Mouse (Mus musculus) inflammation-experienced regulatory T-cells, adult 6 months (primary cell): ENCODE results near the gene Apba2. TPM values are rescaled to one million over a fixed set of nuclear protein-coding genes. Genes with fewer than 3 reads are reported as not detected.

Source experiments
- ATAC-seq: one replicate; pipeline ENCODE4 v1.8.0; 2017
- polyA plus RNA-seq, 3 experiments: library from polyadenylated mRNA; unstranded; fragments of 100-300 nt; shearing (Covaris generic); gene quantifications; one replicate each; pipeline ENCODE4 v1.2.1; 2017

The Apba2 gene
- polyA plus RNA-seq, 3 experiments from 2014 or later, result not detected

DNA sequence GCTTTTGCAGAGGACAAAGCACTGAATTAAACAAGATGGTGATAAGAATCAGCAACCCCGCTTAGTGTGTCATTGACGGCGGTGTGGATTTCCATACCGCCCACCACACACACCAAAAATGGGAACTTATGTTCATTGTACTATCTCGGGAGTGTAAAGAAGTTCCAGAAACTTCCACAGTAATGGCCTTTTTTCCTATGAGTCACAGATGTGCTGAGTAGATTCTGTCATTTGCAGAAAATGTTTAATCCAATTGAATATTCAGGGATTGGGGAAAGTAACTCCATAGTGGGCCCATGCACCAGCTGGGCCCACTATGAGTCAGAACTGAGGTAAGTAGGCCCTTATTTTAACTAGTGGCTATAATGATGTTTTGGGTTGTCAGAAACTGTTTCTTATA, 161.0 kb downstream of the Apba2 start:
- no peak for ATAC-seq

DNA sequence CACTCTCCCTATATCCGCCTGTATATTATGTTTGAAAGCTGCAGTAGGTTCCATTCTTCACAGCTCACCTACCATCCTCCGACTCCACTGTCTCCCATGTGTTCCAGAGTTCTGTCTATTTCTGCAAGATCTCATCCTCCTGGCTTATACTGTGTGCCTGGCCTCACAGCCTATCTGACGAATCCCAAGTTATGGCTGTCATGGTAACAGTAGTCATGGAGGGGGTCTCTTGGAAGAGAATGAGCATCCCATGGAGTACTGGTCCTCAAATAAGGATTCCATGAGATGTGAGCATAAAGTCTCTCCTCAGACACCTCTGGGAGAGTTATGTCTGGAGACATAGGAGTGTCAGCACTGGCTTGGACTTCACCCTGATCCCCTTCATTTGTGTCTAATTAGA, 162.1 kb downstream of the Apba2 start:
- ATAC-seq, result no peak

DNA sequence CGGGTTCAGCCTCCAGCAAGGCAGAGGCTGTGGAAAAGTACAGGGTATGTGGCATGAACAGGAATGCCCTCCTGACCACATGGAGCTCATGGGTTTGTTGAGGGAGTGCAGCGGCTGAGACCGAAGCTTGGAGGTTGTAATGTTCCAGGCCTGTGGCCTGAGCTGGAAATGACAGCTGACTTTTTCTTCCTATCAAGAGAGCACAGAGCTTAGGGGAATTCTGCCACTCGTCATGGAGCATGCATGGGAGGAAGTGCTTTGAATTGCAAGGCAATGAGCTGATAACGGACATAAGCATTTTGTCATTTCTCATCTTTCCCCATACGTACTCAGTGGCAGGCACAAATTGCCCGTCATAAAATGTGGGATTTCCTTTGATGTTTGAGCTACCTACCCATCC, 163.6 kb downstream of the Apba2 start:
- no peak for ATAC-seq

DNA sequence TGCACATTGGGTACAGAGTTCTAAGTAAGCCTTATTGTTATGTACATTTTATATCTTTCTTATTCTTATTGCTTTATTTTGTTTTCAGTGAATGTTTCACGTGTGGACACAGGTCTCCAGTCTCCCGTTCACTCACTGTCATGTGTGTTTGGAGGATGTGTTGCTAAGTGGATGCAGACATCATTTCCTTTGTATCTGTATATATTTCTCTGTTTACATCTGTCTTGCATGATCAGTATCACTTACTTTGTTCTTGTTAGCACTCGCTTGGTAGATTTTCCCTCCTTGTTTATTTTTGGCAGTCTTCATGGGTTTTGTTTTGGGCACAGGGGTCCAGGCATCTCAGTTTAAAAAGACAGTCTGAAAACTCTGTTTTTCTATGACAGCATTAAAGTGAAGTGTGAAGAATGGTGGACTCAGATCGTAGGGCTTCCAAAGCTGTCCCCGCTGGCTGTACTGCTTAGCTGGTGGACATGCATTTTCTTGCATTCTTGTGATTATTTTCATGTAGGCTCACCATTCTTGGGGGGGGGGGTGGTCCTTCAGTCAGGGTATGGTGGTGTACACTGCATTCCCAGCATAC, 164.3 kb downstream of the Apba2 start:
- ATAC-seq, result no peak

DNA sequence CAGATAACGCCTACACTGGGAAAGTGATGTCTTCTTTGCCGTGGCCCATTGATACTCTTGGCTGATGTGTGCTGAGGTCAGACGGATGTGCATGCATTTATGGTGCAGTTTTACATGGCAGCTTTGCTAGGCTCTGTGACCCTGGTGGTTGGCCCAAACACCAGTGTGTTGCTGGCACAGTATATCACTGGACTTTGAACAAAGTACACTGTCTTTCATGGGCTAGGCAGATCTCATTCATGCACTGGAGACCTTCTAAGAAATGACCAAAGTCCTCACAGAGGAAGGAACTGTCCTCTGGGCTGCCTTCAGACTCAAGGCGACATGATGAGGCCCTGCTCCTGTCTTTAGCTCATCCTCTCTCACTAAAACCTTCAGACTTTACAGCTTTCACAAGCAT, 166.5 kb downstream of the Apba2 start:
- no peak for ATAC-seq

DNA sequence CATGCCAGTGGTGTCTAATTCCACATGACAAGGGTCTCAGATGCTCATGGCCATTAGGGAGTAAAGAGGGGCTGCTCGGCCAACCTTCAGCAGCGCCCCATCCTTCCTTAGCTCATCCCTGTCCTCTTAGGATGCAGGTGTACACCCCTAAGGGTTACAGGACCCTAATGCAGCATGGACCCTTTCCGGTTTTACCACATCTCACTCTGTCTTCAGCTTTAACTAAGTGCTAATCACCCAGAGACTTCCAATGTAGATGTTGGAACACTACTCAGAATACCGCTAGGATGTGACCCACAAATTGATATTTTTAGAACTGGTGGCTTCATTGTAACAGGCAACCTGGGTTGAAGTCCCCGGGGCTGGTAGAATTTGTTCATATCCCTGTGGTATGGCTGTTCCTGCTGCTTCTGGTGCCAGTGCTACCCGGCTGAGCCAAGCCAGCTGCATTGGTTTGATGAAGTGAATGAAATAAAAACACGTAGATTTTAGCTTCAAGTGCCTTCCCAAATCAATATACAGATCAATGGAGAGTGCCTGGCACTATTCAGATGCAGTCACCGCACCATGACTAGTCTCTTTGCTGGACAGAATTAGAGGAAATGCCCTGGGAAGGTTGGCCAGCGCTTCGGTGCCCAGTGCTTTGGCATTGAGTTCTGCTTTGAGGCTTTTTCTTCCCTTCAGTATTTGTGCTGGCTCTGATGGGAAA, 178.4 kb downstream of the Apba2 start:
- ATAC-seq, result no peak

DNA sequence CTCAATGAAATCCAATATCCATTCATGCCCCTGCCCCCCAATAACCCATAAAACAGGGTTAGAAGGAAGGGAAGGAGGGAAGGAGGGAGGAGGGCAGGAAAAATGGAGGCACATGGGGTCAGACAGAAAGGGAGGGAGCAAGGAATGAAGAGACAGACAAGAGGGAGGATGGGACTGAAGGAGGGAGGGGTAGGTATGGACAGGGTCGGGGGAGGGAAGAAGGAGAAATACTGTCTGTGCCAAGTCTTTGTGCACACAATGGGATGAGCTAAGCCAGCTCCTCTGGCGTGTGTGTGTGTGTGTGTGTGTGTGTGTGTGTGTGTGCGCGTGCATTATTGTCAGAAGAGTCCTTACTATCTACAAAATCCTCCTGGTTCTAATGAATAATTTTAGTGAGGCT, 183.4 kb downstream of the Apba2 start:
- ATAC-seq, result no peak

DNA sequence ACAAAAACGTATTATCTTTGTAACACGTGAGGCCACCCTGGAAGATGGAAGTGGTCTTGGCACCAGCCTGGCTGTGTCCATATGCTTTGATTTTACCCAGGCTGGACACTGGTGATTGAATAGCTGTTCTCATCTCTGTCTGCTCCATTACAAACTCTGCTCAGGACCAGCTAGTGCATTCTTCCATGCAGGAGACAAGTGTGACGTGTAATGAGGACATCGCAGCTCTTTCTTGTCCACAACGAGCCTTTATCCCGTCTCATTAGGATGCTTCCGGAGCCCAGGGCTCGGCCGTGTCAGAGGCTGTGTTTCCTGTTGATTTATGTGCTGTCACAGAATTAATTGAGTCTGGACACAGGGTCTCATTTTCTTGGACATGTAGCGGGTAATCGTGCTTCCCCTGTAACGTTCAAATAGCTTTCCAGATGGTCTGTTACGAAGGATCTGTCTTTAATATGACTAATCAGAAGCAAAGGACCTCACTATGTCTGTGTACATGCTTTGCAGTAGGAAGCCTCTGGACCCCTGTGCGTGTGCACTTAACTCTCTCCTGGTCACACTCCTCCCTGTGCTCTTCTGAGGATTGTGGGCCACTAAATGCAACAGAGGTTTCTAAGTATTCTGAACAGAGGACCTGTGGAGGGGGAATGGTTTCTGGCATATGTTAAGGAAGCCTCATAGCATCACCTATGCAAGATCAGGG, 186.8 kb downstream of the Apba2 start:
- ATAC-seq, result no peak

DNA sequence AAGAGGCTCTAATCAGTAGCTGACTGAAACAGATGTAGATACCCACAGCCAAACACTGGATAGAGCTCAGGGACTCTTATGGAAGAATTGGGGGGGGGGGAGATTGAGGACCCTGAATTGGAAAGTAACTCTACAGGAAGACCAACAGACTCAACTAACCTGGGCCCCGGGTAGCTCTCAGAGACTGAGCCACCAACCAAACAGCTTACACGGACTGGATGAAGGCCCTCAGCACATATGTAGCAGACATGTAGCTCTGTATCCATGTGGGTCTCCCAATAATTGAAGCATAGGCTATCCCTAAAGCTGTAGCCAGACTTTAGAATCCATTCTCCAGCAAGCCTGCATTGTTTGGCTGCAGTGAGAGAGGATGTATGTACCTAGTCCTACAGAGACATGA, 190.3 kb downstream of the Apba2 start:
- no peak for ATAC-seq

DNA sequence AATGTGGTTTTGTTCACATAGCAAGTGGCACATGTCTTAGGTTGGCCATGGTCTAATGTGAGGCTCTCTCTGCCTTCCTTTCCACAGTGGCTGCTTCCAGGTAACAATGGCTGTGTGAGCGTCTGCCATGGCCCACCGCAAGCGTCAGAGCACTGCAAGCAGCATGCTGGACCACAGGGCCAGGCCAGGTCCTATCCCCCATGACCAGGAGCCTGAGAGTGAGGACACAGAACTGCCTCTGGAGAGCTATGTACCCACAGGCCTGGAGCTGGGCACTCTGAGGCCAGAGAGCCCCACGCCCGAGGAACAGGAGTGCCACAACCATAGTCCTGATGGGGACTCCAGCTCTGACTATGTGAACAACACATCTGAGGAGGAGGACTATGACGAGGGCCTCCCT, 193.4 kb downstream of the Apba2 start:
- ATAC-seq, result no peak

DNA sequence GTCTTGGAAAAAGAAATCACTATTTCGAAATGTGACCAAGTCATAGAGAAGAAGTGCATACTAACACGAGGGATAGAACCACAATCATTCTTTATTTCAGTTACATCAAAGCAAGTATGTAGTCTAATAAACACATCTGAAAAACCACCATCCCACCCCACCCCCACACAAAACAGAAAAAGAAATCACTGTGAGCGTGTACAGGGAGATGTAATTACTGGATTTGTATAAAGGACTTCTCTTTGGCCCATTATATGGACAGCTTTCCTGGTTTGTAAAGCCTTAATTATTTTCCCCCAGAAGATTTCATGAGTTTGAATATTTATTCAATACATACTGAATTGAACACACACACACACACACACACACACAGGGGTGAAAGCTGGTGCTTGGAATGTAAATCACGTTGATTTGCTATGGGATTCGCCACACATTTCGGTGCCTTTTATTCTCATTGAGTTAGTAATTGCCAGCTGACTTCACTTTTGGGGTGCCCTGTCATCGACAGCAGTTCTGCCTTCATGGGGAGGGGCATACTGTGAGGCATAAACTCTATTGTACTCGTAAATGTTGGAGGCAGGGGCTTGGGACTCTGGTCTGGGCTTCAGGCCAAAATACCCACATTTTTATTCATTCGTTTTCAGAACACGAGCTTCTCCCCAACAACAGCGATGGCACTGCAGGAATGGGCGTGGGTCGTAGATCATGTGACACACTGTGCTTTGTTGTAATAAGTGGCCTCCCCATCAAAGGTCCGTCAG, 195.2 kb downstream of the Apba2 start:
- ATAC-seq, result no peak

DNA sequence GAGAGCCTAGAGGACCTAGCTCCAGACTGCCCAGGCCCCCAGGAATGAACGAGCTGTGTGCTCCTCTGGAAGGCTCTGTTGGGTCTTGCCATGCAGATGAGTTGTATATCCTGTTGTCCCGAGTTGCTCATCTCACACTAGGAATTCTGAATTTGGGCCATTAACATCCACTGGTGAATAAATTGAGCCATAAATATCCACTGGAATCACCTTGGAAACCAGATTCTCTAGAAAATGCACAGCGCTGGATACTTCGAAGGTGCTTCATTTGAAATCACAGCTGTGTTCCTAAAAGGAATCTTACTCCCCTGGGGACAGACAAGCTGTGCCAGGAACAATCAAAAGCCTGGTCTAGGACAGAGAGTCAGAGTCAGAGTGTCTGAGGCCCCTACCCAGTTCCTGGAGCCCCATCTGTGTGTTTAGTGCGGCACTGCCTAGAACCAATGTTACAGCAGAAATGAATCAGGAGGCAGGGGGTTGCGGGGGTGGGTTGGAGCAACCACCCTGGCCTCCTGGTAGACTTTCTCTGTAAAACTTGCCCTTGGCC, 196.4 kb downstream of the Apba2 start:
- ATAC-seq, result no peak

DNA sequence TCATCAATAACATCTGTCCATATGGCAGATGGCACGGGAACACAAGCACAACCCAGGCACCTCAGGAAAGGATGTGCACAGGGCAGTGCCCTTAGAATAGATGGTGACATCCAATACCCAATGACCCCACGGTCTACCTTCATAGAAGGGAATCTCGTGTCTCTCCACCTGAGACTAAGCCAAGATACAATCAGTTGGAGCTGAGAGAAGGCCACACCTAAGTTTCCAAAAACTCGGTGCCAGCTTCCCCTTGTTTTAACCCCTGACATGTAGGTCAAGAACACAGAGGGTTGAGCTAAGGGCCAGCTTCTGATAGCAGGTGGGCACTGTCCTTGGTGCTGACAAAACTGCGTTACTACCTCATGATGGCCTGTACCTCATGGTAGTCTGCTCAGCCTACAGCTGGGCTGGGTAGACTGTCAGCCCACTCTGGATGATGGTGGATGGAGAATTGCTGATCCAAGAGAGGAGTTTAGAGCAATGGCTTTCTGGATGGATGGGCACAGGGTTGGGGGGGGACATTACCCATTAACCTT, 202.6 kb downstream of the Apba2 start:
- ATAC-seq, result no peak

DNA sequence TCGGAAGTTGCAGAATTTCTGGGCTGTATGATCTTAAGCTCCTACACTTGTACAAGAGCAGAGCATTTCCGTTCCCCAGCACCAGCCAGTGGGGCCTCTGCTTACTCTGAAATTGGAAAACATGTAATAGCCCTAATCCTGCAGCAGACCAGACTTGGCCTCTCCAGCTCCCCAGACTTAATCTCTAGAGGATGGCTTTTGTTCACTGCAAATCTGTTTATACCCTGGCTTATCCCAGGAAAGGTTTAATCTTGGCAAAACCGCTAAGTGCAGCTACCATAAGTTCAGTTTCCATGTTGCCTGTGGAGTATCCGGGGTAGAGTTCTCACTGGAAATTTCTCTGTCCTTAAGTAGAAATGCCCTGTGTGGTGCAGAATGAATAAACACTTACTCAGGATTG, 206.7 kb downstream of the Apba2 start:
- ATAC-seq, result no peak

DNA sequence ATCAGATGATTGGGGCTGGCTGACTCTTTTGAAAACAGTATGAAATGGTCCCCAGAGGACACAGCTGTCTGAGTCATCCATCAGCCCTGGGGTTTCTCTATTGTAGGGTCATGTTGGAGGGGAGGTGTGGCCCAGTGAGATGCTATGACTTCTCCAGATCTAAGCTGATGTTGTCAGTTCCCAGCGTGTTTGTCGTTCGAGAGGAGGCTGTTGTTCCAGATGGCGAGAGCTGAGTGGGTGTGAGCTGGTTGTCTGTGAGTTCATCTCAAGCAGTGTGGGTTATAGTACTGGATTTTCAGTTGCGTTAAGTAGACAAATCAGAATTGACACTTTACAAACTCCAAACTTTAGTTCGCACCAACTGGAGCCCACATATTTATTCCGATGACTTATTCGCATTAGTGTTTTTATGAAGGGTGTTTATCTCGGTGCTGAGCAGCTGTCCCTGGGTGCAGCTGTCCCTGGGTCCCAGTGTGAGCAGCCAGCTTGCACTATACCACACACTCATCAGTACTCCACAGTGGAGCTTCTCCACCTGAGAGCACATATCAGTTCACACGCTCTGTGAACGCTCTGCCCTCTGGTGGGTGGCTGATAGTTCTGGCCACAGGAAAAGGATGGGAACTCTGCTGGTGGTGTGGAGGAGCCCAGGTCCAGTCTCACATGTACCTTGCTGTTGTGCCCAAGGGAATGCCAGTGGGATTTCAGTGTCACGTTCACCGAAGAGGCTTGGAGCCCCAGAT, 208.2 kb downstream of the Apba2 start:
- no peak for ATAC-seq

DNA sequence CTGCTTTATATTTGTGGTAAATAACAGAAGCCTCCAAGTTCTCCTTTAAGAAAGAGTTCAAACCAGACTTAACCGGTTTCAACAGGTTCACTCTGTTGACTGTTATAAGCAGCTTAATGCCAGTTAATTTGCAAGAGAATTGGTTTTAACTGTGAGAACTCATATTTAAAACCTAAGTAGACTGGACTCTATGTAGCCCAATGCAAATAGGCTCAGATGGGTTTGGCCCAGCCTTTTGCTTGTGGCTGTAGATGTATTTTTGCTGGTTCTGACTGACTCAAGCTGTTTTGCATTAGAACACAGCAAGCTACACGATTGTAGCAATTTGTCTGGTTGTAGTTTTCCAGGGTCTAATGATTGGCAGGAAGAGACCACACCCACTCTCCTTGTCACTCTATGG, 214.8 kb downstream of the Apba2 start:
- ATAC-seq, result no peak

DNA sequence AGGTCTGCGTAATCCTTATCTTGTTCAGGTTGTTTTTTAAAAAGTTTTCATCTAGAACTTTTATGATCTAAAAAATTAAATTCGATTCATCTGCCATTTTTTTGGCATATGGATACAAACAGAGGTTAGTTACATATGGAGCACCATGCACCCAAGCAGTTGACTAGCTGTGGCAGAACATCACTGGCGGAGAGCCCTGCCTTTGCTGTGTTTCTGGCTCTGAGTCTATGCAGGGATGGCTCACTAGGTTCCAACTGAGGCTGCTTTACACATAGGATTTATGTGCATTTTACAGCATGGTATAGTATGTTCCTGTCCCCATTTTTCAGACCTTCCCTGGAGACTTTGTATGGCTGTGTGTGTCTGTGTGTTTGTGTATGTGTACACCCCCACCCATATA, 221.8 kb downstream of the Apba2 start:
- no peak for ATAC-seq

DNA sequence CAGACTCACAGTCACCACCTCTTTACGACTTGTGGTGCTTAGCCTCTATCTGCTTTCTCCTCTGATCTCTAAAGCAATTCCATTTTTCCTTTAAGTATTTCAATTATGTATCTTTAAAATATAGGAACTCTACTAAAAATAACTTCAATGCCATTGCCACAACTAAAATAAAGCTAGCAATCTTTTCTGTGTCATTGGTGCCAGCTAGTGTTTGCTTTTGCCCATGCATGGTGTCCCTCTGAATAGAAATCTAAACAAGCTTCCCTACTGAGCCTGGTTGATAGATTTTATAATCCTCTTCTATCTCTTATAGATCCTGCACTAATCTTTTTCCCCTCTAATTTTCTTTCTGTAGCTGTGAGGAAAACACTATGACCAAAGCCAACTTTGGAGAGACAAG, 222.9 kb downstream of the Apba2 start:
- no peak for ATAC-seq

DNA sequence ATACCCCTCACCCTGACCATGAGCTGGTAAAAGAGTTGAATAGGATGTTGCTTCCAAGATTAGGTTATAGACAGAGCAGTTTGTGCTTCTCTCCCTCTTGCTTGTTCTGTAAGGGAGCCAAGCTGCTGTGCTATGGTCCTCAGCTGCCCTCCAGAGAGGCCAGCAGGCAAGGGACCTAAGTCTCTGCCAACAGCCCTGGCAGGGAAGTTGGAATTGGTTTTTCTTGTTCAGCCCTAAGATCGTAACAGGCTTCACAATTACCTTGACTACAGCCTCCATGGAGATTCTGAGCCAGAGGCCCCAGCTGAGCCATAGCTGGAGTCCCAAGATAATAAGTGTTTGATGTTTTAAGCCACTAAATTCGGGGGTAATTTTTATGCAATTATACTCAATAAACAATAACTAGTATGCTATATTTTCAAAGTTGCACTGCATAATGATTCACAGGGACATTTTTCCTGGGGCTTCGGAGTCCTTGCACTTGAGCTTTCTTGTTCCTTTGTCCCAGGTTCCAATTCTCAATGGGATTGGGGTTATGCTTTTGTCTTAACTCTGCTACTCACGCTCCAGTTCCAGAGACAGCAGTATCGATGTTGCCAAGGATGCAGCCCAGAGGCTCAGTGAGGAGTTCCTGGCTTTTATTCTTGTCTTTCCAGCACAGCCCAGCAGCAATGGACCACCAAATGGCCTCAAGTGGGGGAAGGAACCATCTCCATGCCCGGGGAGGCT, 224.6 kb downstream of the Apba2 start:
- no peak for ATAC-seq

DNA sequence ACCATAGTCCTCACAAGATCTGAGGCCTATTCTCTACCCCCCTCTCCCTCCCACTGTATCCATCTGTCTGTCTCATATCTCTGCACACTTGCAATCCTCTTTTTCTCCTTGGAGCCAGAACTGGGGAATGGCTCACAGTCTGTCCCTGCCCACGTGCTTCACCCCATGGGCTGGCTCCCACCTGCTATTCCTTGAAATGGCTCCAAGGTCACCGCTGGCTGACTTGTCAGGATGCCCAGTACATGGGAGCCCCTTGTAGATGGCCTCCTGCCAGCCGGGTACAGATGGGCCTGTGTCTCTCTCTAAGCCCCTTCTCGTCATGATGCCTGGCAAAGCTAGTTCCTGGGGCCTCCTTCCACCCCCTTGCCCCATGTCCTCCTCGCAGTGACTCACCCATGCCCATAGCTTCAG, 226.7 kb downstream of the Apba2 start:
- ATAC-seq, result no peak

DNA sequence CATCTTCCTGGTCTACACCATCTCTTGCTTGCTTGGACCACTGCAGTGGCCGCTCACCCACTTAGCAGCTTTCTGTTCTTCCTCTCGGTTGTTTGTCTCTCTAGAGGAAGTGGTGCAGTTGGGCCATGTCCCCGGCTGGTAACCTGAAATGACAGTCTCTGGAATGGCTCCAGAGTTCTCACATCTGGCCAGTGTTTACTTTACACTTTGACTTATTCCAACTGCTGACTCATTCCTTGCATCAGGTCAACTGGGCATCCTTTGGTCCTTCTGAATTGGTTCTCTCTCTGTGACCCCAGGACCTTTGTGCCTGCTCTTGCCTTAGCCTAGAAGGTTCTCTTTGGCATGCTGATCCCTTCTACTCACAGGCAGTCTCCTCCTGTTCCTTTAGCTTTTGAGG, 227.3 kb downstream of the Apba2 start:
- no peak for ATAC-seq
